Mouse (Mus musculus): Measurements from ENCODE around the gene Sptssa.
A peak's percentile ranks its signal among the peaks of the same experiment; 100 is the strongest.
"Not testable (repeated sequence)": the region's sequence is repeated elsewhere in the genome, so short reads cannot be mapped to it uniquely, and the experiment has no call there.

The Sptssa gene

GRCm38 (mm10) chr12:54656396-54657171 lies at the start of gene Sptssa:
Gene Sptssa (minus strand): TSS chr12:54656573.
- peak; percentile 90 for DNase-seq (ENCODE audit: low spot score)

GRCm38 (mm10) chr12:54699394-54699793 lies 43.0 kb upstream of the Sptssa start:
- DNase-seq (ENCODE audit: low spot score): no peak

- no peak for DNase-seq (ENCODE audit: low spot score)
Measured at GRCm38 (mm10) chr12:54697791-54698250, 41.4 kb upstream of the Sptssa start.

GRCm38 (mm10) chr12:54697003-54697597 lies 40.7 kb upstream of the Sptssa start:
- peak; percentile 53 for DNase-seq (ENCODE audit: low spot score)

- DNase-seq (ENCODE audit: low spot score): peak; percentile 96
Measured at GRCm38 (mm10) chr12:54696242-54697002, 40.0 kb upstream of the Sptssa start.

- DNase-seq (ENCODE audit: low spot score): peak; percentile 97
Measured at GRCm38 (mm10) chr12:54695511-54696241, 39.3 kb upstream of the Sptssa start, which contains the start of gene Eapp. Gene Eapp (minus strand): TSS chr12:54695897.

GRCm38 (mm10) chr12:54694847-54695510 lies 38.6 kb upstream of the Sptssa start:
- no peak for DNase-seq (ENCODE audit: low spot score)

GRCm38 (mm10) chr12:54689082-54689481 lies 32.7 kb upstream of the Sptssa start:
- no peak for DNase-seq (ENCODE audit: low spot score)

- no peak for DNase-seq (ENCODE audit: low spot score)
Measured at GRCm38 (mm10) chr12:54683182-54683581, 26.8 kb upstream of the Sptssa start.

GRCm38 (mm10) chr12:54676709-54677108 lies 20.3 kb upstream of the Sptssa start:
- DNase-seq (ENCODE audit: low spot score): no peak

GRCm38 (mm10) chr12:54675396-54675795 lies 19.0 kb upstream of the Sptssa start:
- no peak for DNase-seq (ENCODE audit: low spot score)

GRCm38 (mm10) chr12:54671262-54671661 lies 14.9 kb upstream of the Sptssa start:
- DNase-seq (ENCODE audit: low spot score): no peak

- DNase-seq (ENCODE audit: low spot score): no peak
Measured at GRCm38 (mm10) chr12:54668141-54668540, 11.8 kb upstream of the Sptssa start.

- no peak for DNase-seq (ENCODE audit: low spot score)
Measured at GRCm38 (mm10) chr12:54665526-54665925, 9.2 kb upstream of the Sptssa start.

- DNase-seq (ENCODE audit: low spot score): not testable (repeated sequence)
Measured at GRCm38 (mm10) chr12:54661470-54661869, 5.1 kb upstream of the Sptssa start.

- DNase-seq (ENCODE audit: low spot score): no peak
Measured at GRCm38 (mm10) chr12:54659901-54660300, 3.5 kb upstream of the Sptssa start.

GRCm38 (mm10) chr12:54658425-54659092 lies 2.2 kb upstream of the Sptssa start:
- DNase-seq (ENCODE audit: low spot score): no peak

GRCm38 (mm10) chr12:54657951-54658350 lies 1.6 kb upstream of the Sptssa start:
- DNase-seq (ENCODE audit: low spot score): no peak

- DNase-seq (ENCODE audit: low spot score): no peak
Measured at GRCm38 (mm10) chr12:54657226-54657625, 853 bp upstream of the Sptssa start.

GRCm38 (mm10) chr12:54656039-54656395 lies 356 bp downstream of the Sptssa start:
- no peak for DNase-seq (ENCODE audit: low spot score)
